Mouse (Mus musculus) limb, embryonic 13.5 days (tissue): ENCODE measurements around the gene Aars2. TPM values are rescaled to one million over a fixed set of nuclear protein-coding genes. Genes with fewer than 3 reads are reported as not detected.

ENCODE experiments used
- ATAC-seq: fragments of 200-750 bp; cut with Nextera tagmentation; 2 replicates; pipeline ENCODE4 v1.8.0; 2017; ENCODE audit warnings: low read depth, moderate number of reproducible peaks, moderate TSS enrichment; ENCODE audit not compliant: low FRiP score
- H3K27ac ChIP-seq: fragments of 300-500 bp; sonication (generic); 2 replicates; pipeline ENCODE4 v1.5.1; 2015; ENCODE audit warnings: inconsistent platforms, mild to moderate bottlenecking, moderate library complexity
- H3K27me3 ChIP-seq: fragments of 300-500 bp; sonication (generic); 2 replicates; pipeline ENCODE4 v1.6.1; 2015; ENCODE audit warnings: mild to moderate bottlenecking, inconsistent platforms
- H3K36me3 ChIP-seq: fragments of 300-500 bp; sonication (generic); 2 replicates; pipeline ENCODE4 v1.6.1; 2015; ENCODE audit warnings: inconsistent platforms, mild to moderate bottlenecking, moderate library complexity
- H3K4me1 ChIP-seq: fragments of 300-500 bp; sonication (generic); 2 replicates; pipeline ENCODE4 v1.6.1; 2015; ENCODE audit warnings: inconsistent platforms
- H3K4me2 ChIP-seq: fragments of 300-500 bp; sonication (generic); replicated peaks from 2 replicates; pipeline ENCODE4 v1.6.1; 2015; ENCODE audit warnings: inconsistent platforms, mild to moderate bottlenecking, moderate library complexity
- H3K4me3 ChIP-seq: fragments of 300-500 bp; sonication (generic); 2 replicates; pipeline ENCODE4 v1.5.1; 2015; ENCODE audit warnings: moderate library complexity, mild to moderate bottlenecking, inconsistent platforms
- H3K9ac ChIP-seq: fragments of 300-500 bp; sonication (generic); 2 replicates; pipeline ENCODE4 v1.6.1; 2015; ENCODE audit warnings: mild to moderate bottlenecking, inconsistent platforms
- H3K9me3 ChIP-seq: fragments of 300-500 bp; sonication (generic); 2 replicates; pipeline ENCODE4 v1.6.1; 2016; ENCODE audit warnings: inconsistent platforms
- WGBS: fragments of 180-500 bp; shearing (Covaris S2); methylation state at CpG from one replicate; pipeline ENCODE4 v1.1.7; 2015; 5-methylcytosine and 5-hydroxymethylcytosine counted together
- polyA plus RNA-seq: library from polyadenylated mRNA; unstranded; fragments of >200 nt; fragmentation: Nextera tagmentation; extraction: Ambion mirVana; gene quantifications from 2 replicates; pipeline ENCODE4 v1.2.1, GENCODE M21; 2015

Aars2 gene
- polyA plus RNA-seq, 1 experiment from 2014 or later: 22.8 TPM

- no peak overlapping the region for H3K4me2 ChIP-seq
- H3K9me3 ChIP-seq: peaks cover 4% of the 10 kb centered on the region; the same call in 1 of the 2 replicates
- H3K27ac ChIP-seq: no peak overlapping the region
- WGBS: 21% methylated on average over 12 of the region's 12 CpGs
- no peak overlapping the region for H3K4me3 ChIP-seq
- no peaks in the 10 kb centered on the region for H3K36me3 ChIP-seq
- no peak overlapping the region for H3K9ac ChIP-seq
- H3K4me1 ChIP-seq: 0 out of 2 replicates have a peak, but pooled peaks cover 8% of the 10 kb centered on the region
- no peak for ATAC-seq
- H3K27me3 ChIP-seq: peaks cover 30% of the 10 kb centered on the region
These were observed 28.3 kb upstream of the Aars2 start for GRCm38 (mm10) chr17:45478234-45478825.

GRCm38 (mm10) chr17:45480429-45480828 lies 26.2 kb upstream of the Aars2 start:
- Histone ChIP-seq H3K9ac (no peak overlapping the region), H3K27ac (no peak overlapping the region), H3K9me3 (peaks cover 4% of the 10 kb centered on the region; the same call in 1 of the 2 replicates), H3K27me3 (peaks cover 19% of the 10 kb centered on the region), H3K4me1 (no peaks in the 10 kb centered on the region), H3K36me3 (no peaks in the 10 kb centered on the region), H3K4me2 (no peak overlapping the region), H3K4me3 (no peak overlapping the region)
- WGBS: 23% methylated on average over 2 of the region's 2 CpGs
- ATAC-seq: no peak

GRCm38 (mm10) chr17:45485581-45485980 lies 21.1 kb upstream of the Aars2 start:
- Histone ChIP-seq H3K4me1 (no peaks in the 10 kb centered on the region), H3K4me2 (no peak overlapping the region), H3K4me3 (no peak overlapping the region), H3K27ac (no peak overlapping the region), H3K9ac (no peak overlapping the region), H3K36me3 (no peaks in the 10 kb centered on the region), H3K27me3 (no peaks in the 10 kb centered on the region), H3K9me3 (peaks cover 4% of the 10 kb centered on the region; the same call in 1 of the 2 replicates)
- 84% methylated on average over 7 of the region's 7 CpGs for WGBS
- no peak for ATAC-seq

- ATAC-seq: no peak
- Histone ChIP-seq H3K9ac (no peak overlapping the region), H3K4me3 (no peak overlapping the region), H3K4me2 (no peak overlapping the region), H3K4me1 (no peaks in the 10 kb centered on the region), H3K27ac (no peak overlapping the region), H3K36me3 (no peaks in the 10 kb centered on the region), H3K27me3 (no peaks in the 10 kb centered on the region), H3K9me3 (no peaks in the 10 kb centered on the region)
- 13% methylated on average over 5 of the region's 5 CpGs for WGBS
These were observed 19.4 kb upstream of the Aars2 start for GRCm38 (mm10) chr17:45487216-45487615.

GRCm38 (mm10) chr17:45488321-45489254 lies 18.1 kb upstream of the Aars2 start:
- Histone ChIP-seq H3K36me3 (no peaks in the 10 kb centered on the region), H3K4me2 (no peak overlapping the region), H3K27ac (no peak overlapping the region), H3K9ac (no peak overlapping the region), H3K27me3 (0 out of 2 replicates have a peak, but pooled peaks cover 3% of the 10 kb centered on the region), H3K4me1 (no peaks in the 10 kb centered on the region), H3K9me3 (no peaks in the 10 kb centered on the region), H3K4me3 (no peak overlapping the region)
- WGBS: 86% methylated on average over 23 of the region's 23 CpGs
- ATAC-seq: no peak

GRCm38 (mm10) chr17:45489736-45490135 lies 16.9 kb upstream of the Aars2 start:
- Histone ChIP-seq H3K9me3 (no peaks in the 10 kb centered on the region), H3K4me1 (no peaks in the 10 kb centered on the region), H3K9ac (no peak overlapping the region), H3K4me3 (no peak overlapping the region), H3K27ac (no peak overlapping the region), H3K27me3 (0 out of 2 replicates have a peak, but pooled peaks cover 3% of the 10 kb centered on the region), H3K4me2 (no peak overlapping the region), H3K36me3 (no peaks in the 10 kb centered on the region)
- ATAC-seq: no peak
- 81% methylated on average over 6 of the region's 6 CpGs for WGBS

- no peak overlapping the region for H3K4me3 ChIP-seq
- H3K36me3 ChIP-seq: no peaks in the 10 kb centered on the region
- H3K9ac ChIP-seq: no peak overlapping the region
- WGBS: 75% methylated on average over 13 of the region's 13 CpGs
- no peak for ATAC-seq
- no peaks in the 10 kb centered on the region for H3K9me3 ChIP-seq
- 0 out of 2 replicates have a peak, but pooled peaks cover 3% of the 10 kb centered on the region for H3K27me3 ChIP-seq
- H3K27ac ChIP-seq: no peak overlapping the region
- no peak overlapping the region for H3K4me2 ChIP-seq
- H3K4me1 ChIP-seq: no peaks in the 10 kb centered on the region
These were observed 16.0 kb upstream of the Aars2 start for GRCm38 (mm10) chr17:45490532-45491154.

- Histone ChIP-seq H3K4me2 (no peak overlapping the region), H3K4me3 (no peak overlapping the region), H3K27me3 (0 out of 2 replicates have a peak, but pooled peaks cover 3% of the 10 kb centered on the region), H3K27ac (no peak overlapping the region), H3K9me3 (no peaks in the 10 kb centered on the region), H3K36me3 (no peaks in the 10 kb centered on the region), H3K4me1 (no peaks in the 10 kb centered on the region), H3K9ac (no peak overlapping the region)
- WGBS: 77% methylated on average over 11 of the region's 11 CpGs
- no peak for ATAC-seq
These were observed 11.2 kb upstream of the Aars2 start for GRCm38 (mm10) chr17:45495398-45495797.

GRCm38 (mm10) chr17:45498397-45498796 lies 8.2 kb upstream of the Aars2 start:
- ATAC-seq: no peak
- WGBS: 83% methylated on average over 13 of the region's 13 CpGs
- no peak overlapping the region for H3K9ac ChIP-seq

GRCm38 (mm10) chr17:45499516-45499915 lies 7.1 kb upstream of the Aars2 start:
- Histone ChIP-seq H3K4me2 (no peak overlapping the region), H3K4me3 (no peak overlapping the region), H3K27me3 (no peaks in the 10 kb centered on the region), H3K27ac (no peak overlapping the region), H3K9me3 (no peaks in the 10 kb centered on the region), H3K9ac (no peak overlapping the region), H3K4me1 (no peaks in the 10 kb centered on the region), H3K36me3 (no peaks in the 10 kb centered on the region)
- ATAC-seq: no peak
- 32% methylated on average over 2 of the region's 2 CpGs for WGBS

More at GRCm38 (mm10) chr17:45498397-45498796, 8.2 kb upstream of the Aars2 start:
- Histone ChIP-seq H3K4me1 (no peaks in the 10 kb centered on the region), H3K27ac (no peak overlapping the region), H3K4me2 (no peak overlapping the region), H3K36me3 (no peaks in the 10 kb centered on the region), H3K4me3 (no peak overlapping the region), H3K9me3 (no peaks in the 10 kb centered on the region), H3K27me3 (no peaks in the 10 kb centered on the region)

GRCm38 (mm10) chr17:45500981-45501380 lies 5.7 kb upstream of the Aars2 start:
- WGBS: 33% methylated on average over 4 of the region's 4 CpGs
- ATAC-seq: no peak

GRCm38 (mm10) chr17:45502324-45502723 lies 4.3 kb upstream of the Aars2 start:
- Histone ChIP-seq H3K9me3 (no peaks in the 10 kb centered on the region), H3K9ac (no peak overlapping the region), H3K36me3 (no peaks in the 10 kb centered on the region), H3K4me2 (no peak overlapping the region), H3K27me3 (no peaks in the 10 kb centered on the region), H3K4me1 (peaks cover 2% of the 10 kb centered on the region; the same call in 1 of the 2 replicates), H3K4me3 (no peak overlapping the region), H3K27ac (no peak overlapping the region)
- WGBS: 51% methylated on average over 4 of the region's 4 CpGs
- no peak for ATAC-seq

More at GRCm38 (mm10) chr17:45500981-45501380, 5.7 kb upstream of the Aars2 start:
- H3K36me3 ChIP-seq: no peaks in the 10 kb centered on the region
- no peak overlapping the region for H3K9ac ChIP-seq
- no peaks in the 10 kb centered on the region for H3K4me1 ChIP-seq
- no peak overlapping the region for H3K27ac ChIP-seq
- H3K9me3 ChIP-seq: no peaks in the 10 kb centered on the region
- H3K27me3 ChIP-seq: no peaks in the 10 kb centered on the region
- H3K4me3 ChIP-seq: no peak overlapping the region
- H3K4me2 ChIP-seq: no peak overlapping the region
